Mouse (Mus musculus) limb, embryonic 14.5 days (tissue): Measurements from ENCODE around the gene Ablim1. TPM values are rescaled to one million over a fixed set of nuclear protein-coding genes. Genes with fewer than 3 reads are reported as not detected.

Experiments used
- ATAC-seq: fragments of 200-750 bp; cut with Nextera tagmentation; 2 replicates; pipeline ENCODE4 v1.8.0; 2017; ENCODE audit warnings: low read depth, moderate number of reproducible peaks, moderate TSS enrichment; ENCODE audit not compliant: low FRiP score
- DNase-seq: peaks from one replicate; pipeline ENCODE4 v3.0.0-alpha.2; 2015; ENCODE audit warnings: low spot score
- H3K27ac ChIP-seq: fragments of 300-500 bp; sonication (generic); replicated peaks from 2 replicates; pipeline ENCODE4 v1.5.1; 2014; ENCODE audit warnings: low read depth, mild to moderate bottlenecking, low read length, moderate library complexity, mixed read lengths
- H3K27me3 ChIP-seq: fragments of 300-500 bp; sonication (generic); 2 replicates; pipeline ENCODE4 v1.6.1; 2014; ENCODE audit warnings: low read length, mixed read lengths; ENCODE audit not compliant: control insufficient read depth, insufficient read depth
- H3K36me3 ChIP-seq: fragments of 300-500 bp; sonication (generic); 2 replicates; pipeline ENCODE4 v1.6.1; 2014; ENCODE audit warnings: mild to moderate bottlenecking, low read length, moderate library complexity, mixed read lengths; ENCODE audit not compliant: control insufficient read depth, insufficient read depth
- H3K4me1 ChIP-seq: fragments of 300-500 bp; sonication (generic); 2 replicates; pipeline ENCODE4 v1.6.1; 2014; ENCODE audit warnings: antibody characterized with exemption, low read length, mixed read lengths; ENCODE audit not compliant: control insufficient read depth, insufficient read depth
- H3K4me2 ChIP-seq: fragments of 300-500 bp; sonication (generic); replicated peaks from 2 replicates; pipeline ENCODE4 v1.6.1; 2014; ENCODE audit warnings: low read depth, mild to moderate bottlenecking, low read length, moderate library complexity; ENCODE audit not compliant: severe bottlenecking
- H3K4me3 ChIP-seq: fragments of 300-500 bp; sonication (generic); replicated peaks from 2 replicates; pipeline ENCODE4 v1.5.1; 2014; ENCODE audit warnings: low read length
- H3K9ac ChIP-seq: fragments of 300-500 bp; sonication (generic); 2 replicates; pipeline ENCODE4 v1.6.1; 2014; ENCODE audit warnings: mild to moderate bottlenecking, low read depth, low read length, moderate library complexity; ENCODE audit not compliant: severe bottlenecking
- H3K9me3 ChIP-seq: fragments of 300-500 bp; sonication (generic); 2 replicates; pipeline ENCODE4 v1.6.1; 2016; ENCODE audit warnings: low read length; ENCODE audit not compliant: control insufficient read depth
- POLR2A ChIP-seq: fragments of 200-500 bp; IDR thresholded peaks from 2 replicates; pipeline ENCODE4 v1.8.0; 2012; ENCODE audit warnings: inconsistent platforms, mild to moderate bottlenecking, moderate library complexity, borderline replicate concordance; ENCODE audit not compliant: insufficient read depth, insufficient read length; ENCODE audit errors: extremely low read depth
- WGBS: fragments of 180-500 bp; shearing (Covaris S2); extraction: QIAGEN DNeasy Blood & Tissue Kit; methylation state at CpG from one replicate; pipeline ENCODE4 v1.1.7; 2014; 5-methylcytosine and 5-hydroxymethylcytosine counted together
- polyA plus RNA-seq, 2 experiments: library from polyadenylated mRNA; depleted of rRNA in 1 of 2; stranded (reverse) in 1 of 2; unstranded in 1 of 2; fragments of >200 nt; fragmentation: Nextera tagmentation in 1 of 2; extraction: Ambion mirVana in 1 of 2; gene quantifications; 2 replicates each; pipeline versions ENCODE4 v1.2.1 to v1.2.3; 2012 to 2014

Ablim1 gene
- polyA plus RNA-seq, 2 experiments: 30.6 to 76.9 TPM

GRCm38 (mm10) chr19:57106513-57106912 is 208.2 kb downstream of the Ablim1 start:
- TF ChIP-seq POLR2A: no peak
- WGBS: 40% methylated on average over 6 of the region's 6 CpGs
- no peak overlapping the region for H3K27ac ChIP-seq

GRCm38 (mm10) chr19:57106031-57106430 is 208.7 kb downstream of the Ablim1 start:
- DNase-seq (no peak), ATAC-seq (no peak)
- Histone ChIP-seq H3K9me3 (no peaks in the 10 kb centered on the region), H3K9ac (no peak overlapping the region), H3K27me3 (no peaks in the 10 kb centered on the region), H3K4me3 (no peak overlapping the region), H3K4me2 (no peak overlapping the region), H3K36me3 (no peaks in the 10 kb centered on the region), H3K4me1 (peaks cover 22% of the 10 kb centered on the region), H3K27ac (no peak overlapping the region)
- WGBS: 100% methylated on average over 3 of the region's 3 CpGs
- no peak for TF ChIP-seq POLR2A

More at GRCm38 (mm10) chr19:57106513-57106912, 208.2 kb downstream of the Ablim1 start:
- Histone ChIP-seq H3K36me3 (no peaks in the 10 kb centered on the region), H3K27me3 (no peaks in the 10 kb centered on the region), H3K9me3 (no peaks in the 10 kb centered on the region), H3K4me1 (peaks cover 22% of the 10 kb centered on the region), H3K9ac (no peak overlapping the region), H3K4me2 (no peak overlapping the region), H3K4me3 (no peak overlapping the region)
- ATAC-seq (peak; percentile 51), DNase-seq (peak; percentile 82)

- ATAC-seq (no peak), DNase-seq (no peak)
- no peak overlapping the region for H3K4me2 ChIP-seq
- H3K27me3 ChIP-seq: no peaks in the 10 kb centered on the region
- no peak for TF ChIP-seq POLR2A
- H3K9ac ChIP-seq: no peak overlapping the region
- WGBS: 73% methylated on average over 6 of the region's 6 CpGs
- peaks cover 22% of the 10 kb centered on the region for H3K4me1 ChIP-seq
- no peaks in the 10 kb centered on the region for H3K9me3 ChIP-seq
- H3K27ac ChIP-seq: no peak overlapping the region
- no peak overlapping the region for H3K4me3 ChIP-seq
- H3K36me3 ChIP-seq: no peaks in the 10 kb centered on the region
Measured at GRCm38 (mm10) chr19:57105156-57105555, 209.6 kb downstream of the Ablim1 start.

GRCm38 (mm10) chr19:57104171-57104748 is 210.5 kb downstream of the Ablim1 start:
- Histone ChIP-seq H3K36me3 (no peaks in the 10 kb centered on the region), H3K27ac (no peak overlapping the region), H3K4me2 (no peak overlapping the region), H3K4me1 (peaks cover 22% of the 10 kb centered on the region), H3K27me3 (no peaks in the 10 kb centered on the region), H3K4me3 (no peak overlapping the region), H3K9ac (no peak overlapping the region), H3K9me3 (no peaks in the 10 kb centered on the region)
- WGBS: 68% methylated on average over 5 of the region's 5 CpGs
- ATAC-seq (no peak), DNase-seq (no peak)
- TF ChIP-seq POLR2A: no peak

- peaks cover 24% of the 10 kb centered on the region for H3K4me1 ChIP-seq
Measured at GRCm38 (mm10) chr19:57103360-57103958, 211.3 kb downstream of the Ablim1 start.

More at GRCm38 (mm10) chr19:57103360-57103958, 211.3 kb downstream of the Ablim1 start:
- Histone ChIP-seq H3K4me3 (no peak overlapping the region), H3K27me3 (no peaks in the 10 kb centered on the region), H3K27ac (peak overlapping the region; percentile 22; the same call in 1 of the 2 replicates), H3K9ac (no peak overlapping the region), H3K36me3 (no peaks in the 10 kb centered on the region), H3K4me2 (no peak overlapping the region), H3K9me3 (no peaks in the 10 kb centered on the region)
- peak; percentile 55; the same call in 1 of the 2 replicates for ATAC-seq
- no peak for TF ChIP-seq POLR2A
- 24% methylated on average over 4 of the region's 4 CpGs for WGBS
- peak; percentile 57 for DNase-seq
